Mouse (Mus musculus): ENCODE measurements around the gene Gm614. TPM values are rescaled to one million over a fixed set of nuclear protein-coding genes. Genes with fewer than 3 reads are reported as not detected.

The Gm614 gene
- total RNA-seq, 2 experiments from 2014 or later, result not detected

DNA sequence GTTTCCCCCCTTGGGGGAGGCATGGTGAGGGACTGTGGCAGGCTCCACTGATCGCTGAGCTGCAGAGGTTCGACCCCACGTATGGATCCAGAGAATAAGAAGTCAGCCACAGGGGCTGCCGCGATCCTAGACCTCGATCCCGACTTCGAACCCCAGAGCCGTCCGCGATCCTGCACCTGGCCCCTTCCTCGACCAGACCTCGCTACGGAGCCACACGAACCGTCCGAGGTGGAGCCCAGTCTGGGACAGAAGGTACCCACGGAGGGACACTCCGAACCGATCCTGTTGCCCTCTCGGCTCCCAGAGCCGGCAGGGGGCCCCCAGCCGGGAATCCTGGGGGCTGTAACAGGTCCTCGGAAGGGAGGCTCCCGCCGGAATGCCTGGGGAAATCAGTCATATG is 9.1 kb downstream of the Gm614 start:
- no peak for TF ChIP-seq CTCF (IDR thresholded peaks at IDR 0.05)
- DNase-seq (ENCODE audit: extremely low spot score in 1 of 2, low spot score in 2 of 2), result no peak
- intact Hi-C loops (cut with DNase I), result loop anchor here (1.0 kb wide), 2 partner anchors 20 to 32 kb away; partner anchors contain the start of genes Med12 and Snx12
- Histone ChIP-seq H3K27ac (peak overlapping the region; percentile 75; the same call in 1 of the 2 replicates), H3K4me3 (peak overlapping the region; percentile 56)

DNA sequence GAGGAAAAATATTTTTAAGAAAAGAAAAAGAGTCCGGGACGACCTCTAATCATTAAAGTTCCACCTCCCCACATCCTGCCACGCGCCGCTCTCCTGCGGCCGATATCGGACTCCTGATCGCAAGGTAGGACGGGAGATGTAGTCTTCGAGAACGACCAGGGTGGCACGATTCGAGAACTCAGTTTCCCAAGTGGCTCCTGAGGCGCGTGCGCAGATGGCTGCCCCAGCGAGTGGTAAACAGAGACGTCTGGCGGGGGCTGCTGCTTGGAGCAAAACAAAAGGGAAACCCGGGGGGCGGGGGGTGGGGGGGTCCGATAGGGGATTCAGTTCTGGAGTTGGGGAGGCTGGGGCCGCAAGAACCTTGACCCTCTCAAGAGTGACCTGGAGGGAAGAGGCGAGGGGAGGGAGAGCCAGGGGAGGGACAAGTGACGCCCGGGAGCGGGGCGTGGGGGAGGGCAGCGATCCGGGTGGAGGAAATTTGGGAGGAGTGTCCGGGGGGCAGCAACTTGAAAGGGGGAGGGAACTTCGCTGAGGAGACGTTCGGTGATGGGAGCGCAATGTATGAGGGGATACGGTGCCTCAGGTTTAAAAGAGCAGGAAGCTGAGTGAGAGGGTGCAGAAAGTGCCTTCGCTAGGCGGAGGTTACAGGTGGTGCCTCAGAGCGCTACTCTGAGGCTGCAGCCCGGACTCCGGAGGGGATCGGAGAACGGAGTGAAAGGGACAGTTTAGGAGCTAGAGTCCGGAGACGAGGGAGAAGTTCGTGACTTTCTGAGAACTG is 9.7 kb downstream of the Gm614 start, which contains the start of gene Foxo4:
Gene Foxo4 (plus strand): TSS at position 577 of the 778 bp plus-strand sequence.
- intact Hi-C loops (cut with DNase I), result loop anchor here (1.0 kb wide), 2 partner anchors 20 to 32 kb away; partner anchors contain the start of genes Med12 and Snx12
- DNase-seq (ENCODE audit: extremely low spot score in 1 of 2, low spot score in 2 of 2), result peak; percentile 76 to 83
- TF ChIP-seq CTCF (IDR thresholded peaks at IDR 0.05), result no peak
- peak within 1 kb of the TSS; percentile 56 for H3K4me3 ChIP-seq
- peak within 1 kb of the TSS; percentile 75 for H3K27ac ChIP-seq

DNA sequence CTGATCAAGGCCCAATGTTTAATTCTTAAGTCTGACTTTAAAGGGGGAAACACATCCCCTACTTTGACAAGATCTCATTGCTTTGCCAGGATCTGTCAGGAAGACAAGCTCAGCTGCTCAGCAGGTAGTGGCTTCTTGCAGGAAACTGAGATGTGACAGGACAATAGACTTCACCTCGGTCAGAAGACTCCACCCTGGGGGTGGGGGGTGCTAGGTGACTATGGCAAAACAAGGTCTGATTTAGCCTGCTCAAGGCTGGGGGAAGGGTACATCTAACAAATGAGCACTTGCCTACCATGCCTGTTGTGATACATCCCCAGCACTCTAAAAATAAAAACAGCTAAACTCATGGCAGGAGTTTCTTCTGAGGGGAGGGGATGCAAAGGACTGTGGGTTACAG is 18.8 kb downstream of the Gm614 start:
- DNase-seq (ENCODE audit: extremely low spot score in 1 of 2, low spot score in 2 of 2), result no peak
- no peak overlapping the region for H3K4me3 ChIP-seq
- H3K27ac ChIP-seq, result no peak overlapping the region
- intact Hi-C loops (cut with DNase I), result no loop called here
- no peak for TF ChIP-seq CTCF (IDR thresholded peaks at IDR 0.05)

DNA sequence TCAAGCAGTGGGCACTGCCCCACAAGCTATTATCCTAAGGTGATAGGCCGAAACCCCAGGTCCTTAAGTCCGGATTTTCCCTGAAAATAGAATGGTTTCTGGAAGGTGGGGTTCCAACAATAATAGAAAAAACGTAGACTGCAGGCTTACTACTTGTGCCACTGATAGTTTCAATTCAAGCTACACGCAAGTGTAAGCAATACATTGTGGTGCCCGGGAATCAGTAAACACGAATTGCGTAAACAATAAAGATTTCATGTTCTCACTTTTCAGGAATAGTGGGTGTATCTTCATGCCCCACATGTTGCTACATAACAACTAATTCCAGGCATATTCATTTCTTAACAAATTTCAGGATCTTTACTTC is 41.0 kb downstream of the Gm614 start:
- no peak for DNase-seq (ENCODE audit: extremely low spot score in 1 of 2, low spot score in 2 of 2)
- intact Hi-C loops (cut with DNase I), result loop anchor here (1.0 to 10.0 kb wide), 4 partner anchors 32 to 110 kb away; partner anchors contain the start of genes Foxo4 and Med12
- no peak for TF ChIP-seq CTCF (IDR thresholded peaks at IDR 0.05)
- peak overlapping the region; percentile 77 for H3K27ac ChIP-seq
- H3K4me3 ChIP-seq, result peak overlapping the region; percentile 43

DNA sequence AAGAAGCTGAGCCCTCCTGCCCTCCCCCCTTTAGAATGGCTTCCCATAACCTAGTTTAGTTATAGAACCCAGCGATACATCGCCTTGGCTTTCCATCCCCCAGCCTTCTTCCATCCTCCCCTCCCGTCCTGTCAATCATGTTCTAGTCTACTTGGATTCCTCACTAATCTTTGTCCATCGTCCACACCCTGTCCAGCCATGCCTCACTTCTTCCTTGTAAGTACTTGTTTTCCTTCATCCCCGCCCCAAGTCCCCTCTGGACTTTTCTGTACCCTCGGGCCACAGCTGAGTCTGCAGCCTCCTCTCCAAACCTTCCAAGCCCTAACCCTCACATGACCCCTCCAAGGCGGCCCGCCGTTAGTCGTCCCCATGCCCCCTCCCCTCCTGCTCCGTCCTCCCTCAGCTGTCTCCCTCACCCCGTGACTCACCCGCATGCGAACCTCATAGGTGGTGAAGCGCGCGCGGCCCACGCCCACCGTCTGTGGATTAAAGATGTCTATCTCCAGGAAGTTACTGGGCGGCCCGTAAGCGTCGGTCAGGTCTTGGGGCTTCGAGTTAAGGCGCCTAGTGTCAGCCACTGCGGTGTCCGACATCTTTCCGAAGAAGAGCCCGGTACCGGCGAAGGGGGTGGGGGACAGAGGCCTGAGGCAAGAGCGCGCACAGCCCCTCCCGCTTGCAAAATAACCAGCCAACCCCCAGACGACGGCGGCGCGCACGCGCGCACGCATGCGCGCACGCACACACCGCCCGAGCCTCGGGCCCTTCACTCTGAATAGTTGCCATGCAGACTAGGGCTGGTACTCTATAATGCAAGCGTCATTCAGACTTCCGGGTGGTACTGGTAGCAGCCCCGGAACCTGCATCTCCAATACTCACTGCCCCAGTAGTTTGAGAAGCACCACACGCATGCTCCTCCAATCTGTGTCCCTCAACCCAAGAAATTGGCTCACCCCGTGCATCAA is 41.7 kb downstream of the Gm614 start, which contains the start of gene Snx12:
Gene Snx12 (minus strand): TSS at position 730 of the 962 bp plus-strand sequence.
- TF ChIP-seq CTCF (IDR thresholded peaks at IDR 0.05), result no peak
- DNase-seq (ENCODE audit: extremely low spot score in 1 of 2, low spot score in 2 of 2), result peak; percentile 83 to 88
- H3K27ac ChIP-seq, result peak within 1 kb of the TSS; percentile 77
- H3K4me3 ChIP-seq, result peak within 1 kb of the TSS; percentile 63
- intact Hi-C loops (cut with DNase I), result loop anchor here (1.0 to 10.0 kb wide), 4 partner anchors 32 to 111 kb away; partner anchors contain the start of genes Foxo4 and Med12

Other genes starting within 250 kb of the Gm614 start
- gene Tex11, start 204.3 kb downstream of the Gm614 start, total RNA-seq (2021), result under 1 TPM in 1 of 2 experiments, not detected in 1; 0.09 TPM
- gene Slc7a3, start 178.0 kb downstream of the Gm614 start, total RNA-seq (2021), result 1 to 10 TPM; 7.1 to 8.8 TPM
- 10 to 100 TPM; 76.8 to 81.7 TPM for gene Snx12, start 41.4 kb downstream of the Gm614 start, total RNA-seq (2021)
- 10 to 100 TPM; 16.6 to 18.1 TPM for gene Foxo4, start 9.5 kb downstream of the Gm614 start, total RNA-seq (2021)
- gene Il2rg, start 4.3 kb upstream of the Gm614 start, total RNA-seq (2021), result 1 to 10 TPM; 1.4 to 2.0 TPM
- not detected for gene Gm20489, start 5.0 kb upstream of the Gm614 start, total RNA-seq (2021)
- 10 to 100 TPM; 21.8 to 25.8 TPM for gene Med12, start 10.0 kb upstream of the Gm614 start, total RNA-seq (2021)
- gene Nlgn3, start 35.2 kb upstream of the Gm614 start, total RNA-seq (2021), result 100 to 1,000 TPM; 159 to 160 TPM
- 1 to 10 TPM; 6.4 to 8.8 TPM for gene Gjb1, start 112.4 kb upstream of the Gm614 start, total RNA-seq (2021)
- gene Zmym3, start 156.9 kb upstream of the Gm614 start, total RNA-seq (2021), result 100 to 1,000 TPM; 142 to 174 TPM
- 100 to 1,000 TPM in 1 of 2 experiments, 10 to 100 TPM in 1; 98.2 to 123 TPM for gene Nono, start 165.3 kb upstream of the Gm614 start, total RNA-seq (2021)
- gene Itgb1bp2, start 185.1 kb upstream of the Gm614 start, total RNA-seq (2021), result 1 to 10 TPM in 1 of 2 experiments, under 1 TPM in 1; 0.68 to 1.2 TPM

Data from left cerebral cortex, adult 2 months (tissue).